Mouse (Mus musculus) naive thymus-derived CD4-positive, alpha-beta T cell, adult 5 months (primary cell): ENCODE data around the gene Fscb. TPM values are rescaled to one million over a fixed set of nuclear protein-coding genes. Genes with fewer than 3 reads are reported as not detected.

Source experiments
- polyA plus RNA-seq: library from polyadenylated mRNA; unstranded; fragments of 100-300 nt; shearing (Covaris generic); gene quantifications from one replicate; pipeline ENCODE4 v1.2.1, GENCODE M21; 2017

Gene Fscb
- not detected for polyA plus RNA-seq

DNA sequence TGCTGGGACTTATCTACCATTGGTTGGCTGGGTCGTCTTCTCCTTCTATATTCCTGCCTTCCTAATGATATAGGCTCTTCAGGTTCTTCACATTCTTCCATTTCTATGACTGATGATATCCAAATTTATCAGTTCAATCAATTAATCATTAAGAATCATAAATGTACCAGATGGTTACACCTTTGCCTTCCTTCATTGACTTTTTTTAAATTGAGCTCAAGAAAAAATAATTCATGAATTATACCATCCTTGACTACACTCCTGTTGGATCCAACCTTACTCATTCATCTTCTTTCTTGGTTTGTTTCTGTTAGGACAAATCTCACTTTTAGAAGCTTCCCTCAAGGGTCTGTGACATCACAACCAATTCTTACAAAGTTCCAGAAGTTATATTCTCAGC lies at the start of gene Fscb:
Fscb (minus strand) TSS at position 101 of the 400 bp plus-strand sequence.

